Mouse (Mus musculus) layer of hippocampus, postnatal 10 days (tissue): Measurements from ENCODE around the gene Kin. TPM values are rescaled to one million over a fixed set of nuclear protein-coding genes. Genes with fewer than 3 reads are reported as not detected.
A peak's percentile ranks its signal among the peaks of the same experiment; 100 is the strongest.

ENCODE experiments used
- DNase-seq, 2 experiments: peaks; one replicate each; pipeline ENCODE4 v3.0.0; 2021; ENCODE audit warnings: low spot score in 2 of 2
- total RNA-seq, 2 experiments: library from RNA; stranded (reverse); gene quantifications; 2 replicates each; pipeline ENCODE4 v1.2.3; 2021

The Kin gene
- total RNA-seq, 2 experiments from 2014 or later = 13.3 to 15.3 TPM

GRCm38 (mm10) chr2:10108535-10109189 lies 28.3 kb downstream of the Kin start:
- no peak for DNase-seq

GRCm38 (mm10) chr2:10118751-10119150 lies 38.4 kb downstream of the Kin start:
- DNase-seq = no peak

- DNase-seq = no peak
These were observed 38.9 kb downstream of the Kin start for GRCm38 (mm10) chr2:10119276-10119675.

GRCm38 (mm10) chr2:10121826-10122225 lies 41.4 kb downstream of the Kin start:
- no peak for DNase-seq

GRCm38 (mm10) chr2:10126122-10126521 lies 45.7 kb downstream of the Kin start:
- DNase-seq = no peak

GRCm38 (mm10) chr2:10127471-10127870 lies 47.1 kb downstream of the Kin start:
- no peak for DNase-seq

- no peak for DNase-seq
These were observed 48.2 kb downstream of the Kin start for GRCm38 (mm10) chr2:10128571-10128970.

GRCm38 (mm10) chr2:10130341-10130990 lies 50.1 kb downstream of the Kin start:
- DNase-seq = no peak

- no peak for DNase-seq
These were observed 50.9 kb downstream of the Kin start, which contains the start of gene Itih2 for GRCm38 (mm10) chr2:10131296-10131695. Gene Itih2, minus strand, starts transcription at chr2:10131396.

GRCm38 (mm10) chr2:10132128-10132527 lies 51.7 kb downstream of the Kin start:
- no peak for DNase-seq

- no peak for DNase-seq
These were observed 53.5 kb downstream of the Kin start for GRCm38 (mm10) chr2:10133941-10134340.

GRCm38 (mm10) chr2:10137320-10137719 lies 56.9 kb downstream of the Kin start:
- no peak for DNase-seq

GRCm38 (mm10) chr2:10140456-10140855 lies 60.1 kb downstream of the Kin start:
- peak; percentile 28 to 35 for DNase-seq

Other genes starting within 250 kb of the Kin start
- gene 4930412O13Rik, start 199.3 kb upstream of the Kin start, total RNA-seq = not detected
- not detected for gene 9230102O04Rik, start 191.1 kb upstream of the Kin start, total RNA-seq
- gene Gata3, start 190.6 kb upstream of the Kin start, total RNA-seq = 1 to 10 TPM in 1 of 2 experiments, under 1 TPM in 1; 0.78 to 1.1 TPM
- 10 to 100 TPM; 10.5 to 11.4 TPM for gene Taf3, start 32.0 kb upstream of the Kin start, total RNA-seq
- gene Atp5c1, start 83 bp upstream of the Kin start, total RNA-seq = 100 to 1,000 TPM; 281 to 321 TPM
- gene Itih2, start 50.8 kb downstream of the Kin start, total RNA-seq = 1 to 10 TPM; 2.1 to 2.7 TPM
- 10 to 100 TPM; 12.6 to 14.8 TPM for gene Itih5, start 73.0 kb downstream of the Kin start, total RNA-seq